Mouse (Mus musculus) spleen, embryonic (tissue): ENCODE data around the gene 1700019A02Rik.

Source experiments
- CTCF ChIA-PET: fragments of 350-600 bp; sonication (Branson Sonifier 250); formaldehyde crosslinking; loops from one replicate; lab custom pipeline; 2022; lab: Charles Lee

1700019A02Rik gene

DNA sequence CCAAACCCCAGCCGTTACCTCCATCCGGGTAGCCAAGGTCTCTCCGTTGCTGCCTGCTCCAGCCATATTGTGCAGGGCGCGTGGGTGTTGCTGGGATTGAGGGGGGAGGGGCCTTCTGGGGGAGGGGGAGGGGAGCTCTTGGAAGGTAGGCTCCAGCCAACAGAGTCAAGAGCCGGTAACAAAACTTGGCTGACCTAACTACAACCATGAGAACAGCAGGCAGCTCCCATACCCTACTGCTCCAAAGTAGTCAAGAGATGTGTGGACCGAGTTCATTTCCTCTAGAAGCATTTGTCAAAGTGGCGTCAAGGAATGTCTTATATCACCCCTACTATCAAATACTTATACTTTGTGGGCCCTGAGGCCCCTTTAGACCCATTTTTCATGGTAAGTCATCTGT is at the start of gene 1700019A02Rik:
Gene 1700019A02Rik, minus strand, starts transcription at position 101 of the 400 bp plus-strand sequence.
- CTCF ChIA-PET: no interaction called here

DNA sequence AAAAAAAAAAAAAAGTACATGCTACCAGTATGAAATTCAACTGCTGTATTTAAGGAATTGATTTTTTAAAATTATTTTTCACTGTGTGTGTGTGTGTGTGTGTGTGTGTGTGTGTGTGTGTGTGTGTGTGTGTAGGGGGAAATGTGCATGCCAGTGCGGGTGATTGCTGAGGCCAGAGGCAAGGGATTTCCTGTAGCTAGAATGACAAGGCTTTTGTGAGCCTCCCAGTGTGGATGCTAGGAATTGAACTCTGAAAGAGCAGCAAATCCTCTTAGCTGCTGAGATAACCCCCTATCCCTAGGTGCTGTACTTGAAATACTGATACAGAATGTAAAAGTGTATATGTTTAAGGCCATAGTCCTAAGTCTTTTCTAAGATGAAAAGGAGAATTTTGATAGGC is 38.6 kb upstream of the 1700019A02Rik start:
- CTCF ChIA-PET: no interaction called here

DNA sequence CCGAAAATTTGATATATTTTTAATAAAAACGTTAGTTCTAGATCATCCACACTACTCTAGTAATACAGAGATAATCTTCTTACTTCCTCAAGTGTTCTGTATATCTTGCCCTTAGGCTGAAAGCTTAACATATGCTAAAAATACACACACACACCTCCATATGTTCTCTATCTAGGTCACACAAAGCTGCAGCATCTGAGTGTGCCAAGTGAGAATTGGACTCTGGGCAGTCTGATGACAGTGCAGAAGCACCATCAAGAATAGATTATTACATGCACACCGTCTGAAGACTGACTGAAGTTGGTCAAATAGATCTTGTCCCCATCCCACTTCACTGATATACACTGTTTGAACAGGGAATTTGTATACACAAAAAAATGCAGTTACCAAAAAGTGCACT is 38.2 kb upstream of the 1700019A02Rik start:
- CTCF ChIA-PET: no interaction called here

DNA sequence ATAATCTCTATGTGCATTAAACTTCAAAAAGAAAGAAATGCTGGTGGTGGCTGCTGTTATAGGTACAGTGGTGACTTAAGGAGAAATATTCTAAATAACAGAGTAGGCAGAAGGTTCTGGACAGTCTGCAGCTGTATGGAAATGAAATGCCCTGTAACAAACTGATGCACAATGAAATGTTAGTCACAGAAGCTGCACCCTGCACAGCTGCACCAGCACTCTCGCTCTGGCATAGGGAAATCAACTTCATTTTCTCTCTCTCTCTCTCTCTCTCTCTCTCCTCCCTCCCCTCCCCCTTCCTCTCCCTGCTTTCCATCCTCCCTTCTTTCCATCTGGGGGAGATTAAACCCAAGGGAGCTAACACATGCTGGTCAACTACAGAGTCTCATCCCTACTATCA is 37.3 kb upstream of the 1700019A02Rik start:
- CTCF ChIA-PET: interaction anchor here (0.6 kb wide), 1 partner anchor 1263 kb away, joined by 3 read pairs; no protein-coding TSS in a partner anchor

DNA sequence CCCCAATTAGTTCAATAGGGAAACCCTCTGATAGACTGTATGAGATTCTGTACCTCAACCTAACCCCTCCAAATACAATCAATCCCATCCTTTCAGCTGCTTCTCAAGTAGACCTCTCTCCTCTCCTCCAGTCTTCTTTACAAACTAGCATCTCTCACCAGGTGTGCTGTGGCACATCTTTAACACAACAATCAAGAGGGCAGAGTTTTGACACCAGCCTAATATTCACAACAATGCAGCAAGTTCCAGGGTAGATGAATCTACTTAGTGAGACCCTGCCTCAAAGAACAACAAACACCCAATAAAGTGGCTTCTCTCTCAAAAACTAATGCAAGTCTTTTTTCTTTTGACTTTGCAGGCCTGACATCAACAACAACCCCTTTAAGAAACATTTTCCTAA is 22.7 kb upstream of the 1700019A02Rik start:
- CTCF ChIA-PET: no interaction called here

DNA sequence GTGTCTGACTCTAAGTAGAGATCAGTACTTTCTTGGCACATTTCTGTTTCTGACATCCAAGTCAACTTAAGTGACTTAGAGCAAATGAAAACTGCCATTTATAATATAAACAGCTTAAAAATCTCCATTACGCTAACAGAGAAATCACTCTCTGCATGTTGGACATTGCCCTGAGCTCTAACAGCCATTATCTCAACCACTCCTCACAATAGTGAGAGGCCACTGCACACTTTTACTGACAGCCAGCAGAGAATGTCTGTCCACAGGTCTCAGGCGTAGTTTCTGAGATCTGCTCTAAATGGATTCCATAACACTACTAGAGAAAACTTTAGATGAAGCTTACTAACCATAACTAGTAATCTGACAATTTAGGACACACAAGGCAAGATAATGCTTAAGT is 16.5 kb upstream of the 1700019A02Rik start:
- CTCF ChIA-PET: no interaction called here

DNA sequence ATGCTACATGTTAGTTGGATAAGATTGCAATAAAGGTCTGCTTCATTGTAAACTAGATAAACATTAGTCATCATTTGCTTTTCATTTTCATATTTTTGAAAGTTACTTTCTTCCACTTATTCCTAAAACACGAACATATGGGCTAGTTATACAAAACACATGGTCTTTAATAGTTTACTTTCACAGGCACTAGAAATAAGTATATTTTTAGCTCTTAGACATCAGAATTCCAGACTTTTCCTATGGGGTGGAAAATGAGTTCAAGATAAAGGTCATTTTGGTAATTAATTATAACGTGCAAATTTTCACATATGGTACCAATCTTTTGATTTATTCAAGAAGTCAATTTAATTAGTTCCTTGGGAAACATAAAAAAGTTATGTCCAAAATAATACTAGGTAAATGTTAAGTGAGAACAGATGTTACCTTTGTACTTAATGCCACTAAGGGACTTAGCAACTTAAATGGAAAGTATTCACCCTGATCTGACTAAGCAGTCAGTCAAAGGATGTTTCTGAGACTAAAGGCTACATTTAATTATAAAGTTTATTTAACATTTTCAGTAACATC is 14.3 kb upstream of the 1700019A02Rik start:
- CTCF ChIA-PET: no interaction called here

DNA sequence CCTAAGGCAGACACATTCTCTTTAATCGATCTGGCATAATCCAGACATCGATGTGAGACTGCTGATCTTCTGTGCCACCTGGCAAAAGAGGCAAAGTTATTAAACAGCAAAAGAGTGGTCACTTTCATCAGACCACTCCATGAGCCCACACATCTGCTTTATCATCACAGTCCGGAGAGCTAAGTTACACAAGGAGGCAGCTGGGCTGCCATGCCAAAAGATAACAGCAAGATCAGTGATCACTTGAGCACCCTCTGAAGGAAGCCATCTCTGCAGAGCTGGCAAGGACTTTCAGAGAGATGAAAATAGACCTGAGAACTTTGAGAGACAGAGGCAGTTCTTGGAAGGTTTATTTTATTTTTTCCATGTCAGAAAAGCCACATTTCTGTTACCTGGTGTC is 7.1 kb upstream of the 1700019A02Rik start:
- CTCF ChIA-PET: no interaction called here

DNA sequence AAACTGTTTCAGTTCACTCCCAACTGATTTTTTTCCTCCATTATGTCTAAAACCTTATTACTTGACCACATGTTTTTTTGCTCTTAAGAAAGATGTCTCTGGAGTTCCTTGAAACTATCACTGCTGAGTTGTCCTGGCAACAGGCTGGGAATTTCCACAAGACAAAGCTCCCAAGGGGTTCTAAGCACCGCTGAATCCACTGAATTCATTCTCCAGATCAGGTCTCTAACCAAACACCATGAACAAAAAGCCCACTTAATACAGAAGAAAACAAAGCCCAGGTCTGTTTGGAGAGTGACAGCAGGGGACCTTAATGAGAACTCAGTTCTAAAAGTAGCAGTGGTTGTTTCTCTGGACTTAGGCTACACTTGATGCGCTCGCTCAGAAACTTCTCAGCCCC is 3.8 kb upstream of the 1700019A02Rik start:
- CTCF ChIA-PET: no interaction called here

DNA sequence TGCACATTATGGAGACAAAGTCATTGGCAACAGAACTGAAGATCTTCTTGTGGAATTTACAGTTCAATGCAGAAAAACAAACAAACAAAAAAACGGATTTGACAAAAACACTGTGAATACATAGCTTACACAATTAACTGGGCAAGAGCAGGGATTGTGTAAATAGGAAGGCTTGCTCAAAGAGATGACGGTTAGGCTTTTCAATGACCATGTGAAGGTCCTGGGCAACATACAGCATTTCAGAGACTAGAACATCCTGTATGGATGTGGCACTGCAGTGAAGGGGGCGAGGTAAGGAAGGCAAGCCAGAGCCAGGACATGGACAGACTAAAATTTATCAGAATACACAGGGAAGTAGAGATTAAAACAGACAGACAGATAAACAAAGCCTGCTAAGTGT is 2.2 kb upstream of the 1700019A02Rik start:
- CTCF ChIA-PET: no interaction called here

DNA sequence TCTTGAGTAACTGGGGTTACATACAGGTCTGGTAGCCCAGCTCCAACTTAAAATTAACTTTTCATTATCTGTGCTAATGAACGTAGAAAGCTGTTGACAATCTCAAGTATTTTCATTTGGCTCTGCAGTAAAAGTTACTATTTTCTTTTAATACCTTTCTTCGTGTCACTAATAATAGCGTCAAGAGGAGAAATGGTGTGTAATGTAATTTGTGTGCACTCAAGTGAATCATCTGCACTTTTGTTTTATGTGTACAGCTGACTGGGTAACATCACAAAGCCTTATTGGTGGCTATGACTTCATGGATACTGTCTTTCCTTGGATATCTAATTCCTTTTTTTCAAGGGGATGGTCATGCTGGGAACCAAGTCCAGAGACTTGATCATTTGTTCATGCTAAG is 1.1 kb downstream of the 1700019A02Rik start:
- CTCF ChIA-PET: no interaction called here

DNA sequence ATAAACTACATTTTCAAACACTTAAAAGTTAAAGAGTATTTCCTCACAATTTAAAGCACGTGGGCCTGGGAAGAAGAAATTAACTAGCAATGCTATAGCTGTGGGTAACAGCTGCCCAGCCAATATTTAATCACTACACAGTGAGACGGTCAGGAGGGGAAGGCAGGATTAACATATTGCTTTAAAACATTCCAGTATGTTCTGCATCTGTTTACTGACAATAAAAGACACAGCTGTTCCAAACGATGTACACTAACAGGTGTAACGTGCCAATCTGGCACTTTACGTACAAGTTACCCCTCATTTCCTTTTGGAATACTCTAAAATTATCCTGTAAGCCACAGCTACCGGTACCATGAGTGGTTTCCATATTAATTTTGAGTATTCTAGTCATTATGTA is 29.7 kb downstream of the 1700019A02Rik start:
- CTCF ChIA-PET: no interaction called here

DNA sequence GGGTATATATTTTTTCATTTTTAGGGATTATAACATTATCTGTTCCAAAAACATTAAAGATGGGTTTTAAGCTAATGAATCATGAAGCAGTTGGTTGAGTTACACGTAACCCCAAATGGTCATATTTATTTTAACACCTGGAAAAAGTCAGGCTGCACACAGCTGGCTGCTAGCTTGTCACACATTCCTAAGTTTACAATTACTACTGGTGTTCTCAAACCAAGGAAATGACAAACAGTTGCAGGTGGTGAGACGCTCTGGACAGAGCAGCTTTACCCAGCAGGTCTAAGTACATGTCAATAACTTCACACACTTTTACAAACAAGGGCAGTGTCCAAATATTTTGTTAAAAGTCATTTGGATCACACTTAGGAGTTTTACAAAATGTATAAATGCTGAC is 64.4 kb downstream of the 1700019A02Rik start:
- CTCF ChIA-PET: no interaction called here

DNA sequence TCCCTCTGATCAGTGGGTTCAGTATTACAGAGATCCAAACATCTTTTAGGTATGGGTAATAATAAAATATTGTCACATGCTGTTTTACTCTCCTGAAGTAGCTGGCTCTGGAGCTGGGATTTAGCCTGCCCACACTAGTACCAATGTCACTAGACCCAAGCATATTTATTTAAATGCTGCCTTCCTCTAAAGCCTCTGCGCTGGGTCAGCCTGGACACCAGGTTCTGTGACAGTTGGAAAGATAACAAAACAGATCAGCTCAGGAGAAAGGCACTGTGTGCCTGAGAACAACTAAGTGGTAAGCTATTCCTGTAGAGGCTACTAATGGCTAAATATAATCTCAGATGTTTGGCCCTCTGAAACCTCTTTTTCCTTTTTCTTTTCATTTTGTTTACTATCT is 76.9 kb downstream of the 1700019A02Rik start:
- CTCF ChIA-PET: no interaction called here
